Mouse (Mus musculus): Measurements from ENCODE around the gene Pim1.

The Pim1 gene

DNA sequence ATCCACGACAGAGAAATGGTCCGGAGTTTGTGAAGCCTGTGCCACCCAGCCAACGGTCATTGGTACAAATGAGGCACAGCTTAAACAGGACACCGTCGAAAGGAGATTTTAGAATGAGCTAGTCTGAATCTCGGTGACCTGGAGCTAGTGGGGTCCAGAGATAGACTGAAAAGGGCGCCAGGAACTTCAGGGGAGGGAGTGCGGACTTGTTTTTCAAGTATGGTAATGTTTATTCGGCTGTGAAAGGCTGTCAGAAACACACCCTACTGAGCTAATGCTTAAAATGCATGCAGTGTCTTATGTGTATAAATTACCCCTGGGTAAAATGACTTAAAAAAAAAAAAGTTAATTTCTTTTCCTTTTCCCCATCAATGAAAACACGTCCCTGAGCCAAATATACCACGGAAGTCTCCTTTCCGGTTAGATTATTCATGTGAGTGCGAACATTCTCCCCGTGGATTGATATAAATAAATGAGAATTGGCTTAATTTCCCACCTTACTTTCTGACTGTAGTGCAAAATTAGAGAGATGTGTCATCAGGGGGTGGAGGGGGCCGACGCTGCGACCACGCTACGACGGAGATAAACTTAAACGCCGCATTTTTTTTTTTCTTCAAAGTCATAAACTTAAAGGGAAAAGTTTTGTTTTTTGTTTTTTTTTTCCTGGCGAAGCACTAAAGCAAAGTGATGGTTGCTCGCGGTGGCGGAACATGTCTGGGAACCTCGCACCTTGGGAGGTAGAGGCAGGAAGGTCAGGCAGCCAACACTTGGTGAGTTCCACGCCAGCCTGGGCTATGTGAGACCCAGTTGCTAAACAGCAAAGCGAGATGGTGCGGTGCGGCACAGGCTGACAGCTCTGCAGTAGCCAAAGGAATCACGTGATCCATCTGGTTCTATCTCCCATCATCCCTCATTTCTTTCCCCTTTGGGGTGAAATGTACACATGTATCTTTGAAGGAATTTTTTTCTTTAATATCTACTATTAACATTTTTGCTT is 12.4 kb downstream of the Pim1 start:
- in situ Hi-C loops (cut with MboI; ENCODE audit: low pct_unique_long_range_greater_than_20kb in 1 of 2, low sequenced_read_pairs in 2 of 2, unreplicated experiment in 1 of 2): loop anchor here (25.0 kb wide), 1 partner anchor 241 kb away; the partner anchor contains the start of genes BC004004 (in 2 of the 2) and Ppil1 (in 2 of the 2)

DNA sequence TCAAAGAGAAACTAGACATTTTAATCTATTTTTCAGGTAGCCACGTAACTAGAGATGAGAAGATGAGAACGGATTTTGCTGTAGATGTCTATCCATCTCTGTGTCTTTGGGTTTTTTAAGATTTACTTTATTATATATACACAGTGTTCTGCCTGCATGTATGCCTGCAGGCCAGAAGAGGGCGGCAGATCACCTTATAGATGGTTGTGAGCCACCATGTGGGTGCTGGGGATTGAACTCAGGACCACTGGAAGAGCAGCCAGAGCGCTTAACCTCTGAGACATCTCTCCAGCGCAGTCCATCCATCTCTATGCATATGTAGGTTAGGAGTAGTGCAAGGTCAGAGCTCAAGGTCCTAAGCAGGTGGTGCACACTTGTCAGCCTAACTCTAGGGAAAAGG is 13.1 kb downstream of the Pim1 start:
- in situ Hi-C loops (cut with MboI; ENCODE audit: low pct_unique_long_range_greater_than_20kb in 1 of 2, low sequenced_read_pairs in 2 of 2, unreplicated experiment in 1 of 2): loop anchor here (25.0 kb wide), 1 partner anchor 241 kb away; the partner anchor contains the start of genes BC004004 (in 2 of the 2) and Ppil1 (in 2 of the 2)

DNA sequence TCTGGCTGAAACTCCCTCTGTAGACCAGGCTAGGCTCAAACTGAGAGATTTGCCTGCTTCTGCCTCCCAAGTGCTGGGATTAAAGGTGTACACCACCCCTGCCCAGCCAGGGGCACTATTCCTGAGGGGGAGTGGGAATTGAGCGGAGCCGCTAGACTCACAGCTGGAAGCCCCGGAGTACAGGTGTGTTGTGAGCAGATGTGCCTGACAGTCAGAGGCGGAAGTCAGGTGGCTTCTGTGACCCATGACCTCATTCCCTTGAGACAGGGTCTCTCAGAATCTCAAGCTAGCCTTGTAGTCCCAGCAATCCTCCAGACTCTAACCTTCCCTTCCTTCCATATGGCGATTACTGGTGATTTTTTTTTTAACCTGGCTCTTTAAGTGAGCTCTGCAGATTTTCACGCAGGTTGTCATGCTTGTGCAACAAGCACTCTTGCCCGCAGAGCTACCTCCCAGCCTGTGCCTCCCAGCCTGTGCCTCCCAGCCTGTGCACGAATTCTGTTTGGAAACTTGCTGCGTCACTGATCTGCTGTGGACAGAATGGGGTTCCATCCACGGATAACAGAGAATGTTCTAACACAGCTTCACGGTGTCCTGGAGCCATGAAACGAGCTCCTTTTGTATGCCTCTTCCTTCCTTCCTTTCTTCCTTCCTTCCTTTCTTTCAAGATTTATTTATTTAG is 18.5 kb downstream of the Pim1 start:
- in situ Hi-C loops (cut with MboI; ENCODE audit: low pct_unique_long_range_greater_than_20kb in 1 of 2, low sequenced_read_pairs in 2 of 2, unreplicated experiment in 1 of 2): loop anchor here (25.0 kb wide), 1 partner anchor 247 kb away; the partner anchor contains the start of genes BC004004 (in 2 of the 2) and Ppil1 (in 2 of the 2)

DNA sequence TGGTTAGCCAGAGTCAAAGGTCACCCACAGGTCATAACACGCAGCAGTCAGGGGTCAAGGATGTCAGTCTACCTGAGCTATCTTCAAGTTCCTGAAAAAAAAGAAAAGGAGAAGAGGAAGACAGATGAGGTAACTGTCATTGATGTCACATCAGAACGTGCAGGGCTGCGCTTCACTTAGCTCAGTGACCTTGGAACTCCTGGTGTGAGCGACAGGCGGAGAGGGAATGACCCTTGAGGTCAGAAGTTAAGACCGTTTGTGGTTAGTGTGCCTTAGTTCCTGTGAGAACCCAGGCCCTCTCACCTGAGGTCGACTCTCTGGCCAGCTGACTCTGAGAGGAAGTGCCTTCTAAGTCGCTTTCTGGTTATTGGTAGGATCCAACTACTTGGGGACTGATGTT is 20.1 kb downstream of the Pim1 start:
- in situ Hi-C loops (cut with MboI; ENCODE audit: low pct_unique_long_range_greater_than_20kb in 1 of 2, low sequenced_read_pairs in 2 of 2, unreplicated experiment in 1 of 2): loop anchor here (5.0 to 25.0 kb wide), 4 partner anchors 118 to 336 kb away; partner anchors contain the start of genes BC004004 (in 2 of the 2) and Ppil1 (in 2 of the 2)

DNA sequence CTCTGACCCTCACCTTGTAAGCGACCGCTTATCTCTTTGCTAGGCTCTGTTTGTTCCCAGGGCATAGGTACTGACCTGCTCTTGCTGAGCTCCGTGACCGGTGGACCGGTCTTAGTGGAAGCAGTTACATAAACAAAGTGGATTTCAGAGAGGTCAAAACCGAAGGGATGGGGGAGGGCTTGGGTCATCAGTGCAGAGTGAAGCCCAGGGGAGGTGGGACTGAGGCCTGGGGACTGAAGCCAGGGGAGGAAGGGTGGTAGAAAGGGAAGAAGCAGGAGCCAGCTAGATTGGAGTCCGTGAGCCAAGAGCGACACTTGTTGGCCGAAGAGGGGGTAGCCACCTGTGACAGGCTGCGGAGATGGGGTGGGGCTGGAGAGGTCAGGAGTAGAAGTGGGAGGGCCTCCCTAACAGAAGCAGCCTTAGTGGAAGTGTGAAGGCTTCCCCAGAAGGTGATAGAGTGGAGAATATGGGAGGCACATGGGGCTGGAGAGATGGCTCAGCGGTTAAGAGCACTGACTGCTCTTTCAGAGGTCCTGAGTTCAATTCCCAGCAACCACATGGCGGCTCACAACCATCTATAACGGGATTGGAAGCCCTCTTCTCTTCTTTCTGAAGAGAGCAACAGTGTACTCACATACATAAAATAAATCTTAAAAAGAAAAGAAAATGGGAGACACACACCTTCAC is 22.6 kb downstream of the Pim1 start:
- in situ Hi-C loops (cut with MboI; ENCODE audit: low pct_unique_long_range_greater_than_20kb in 1 of 2, low sequenced_read_pairs in 2 of 2, unreplicated experiment in 1 of 2): loop anchor here (5.0 to 25.0 kb wide), 4 partner anchors 121 to 338 kb away; partner anchors contain the start of genes BC004004 (in 2 of the 2) and Ppil1 (in 2 of the 2)

DNA sequence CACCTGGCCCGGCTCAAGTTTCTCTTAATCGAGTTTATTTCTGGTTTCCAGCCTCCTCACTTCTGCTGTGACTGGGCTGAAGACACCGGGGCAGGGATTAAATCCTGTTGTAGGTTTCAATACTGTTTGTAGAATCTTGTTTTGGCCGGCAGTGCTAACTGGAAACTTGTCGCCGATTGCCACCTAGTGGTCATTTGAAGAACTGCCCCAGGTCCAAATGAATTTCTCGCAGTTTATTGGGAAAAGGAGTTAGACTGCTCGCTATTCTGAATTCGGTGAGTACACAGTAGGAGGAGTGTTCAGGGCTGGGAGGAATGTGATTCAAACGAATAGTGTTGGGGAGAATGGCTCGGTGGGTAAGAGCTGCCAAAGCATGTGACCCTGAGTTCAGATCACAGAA is 23.9 kb downstream of the Pim1 start:
- in situ Hi-C loops (cut with MboI; ENCODE audit: low pct_unique_long_range_greater_than_20kb in 1 of 2, low sequenced_read_pairs in 2 of 2, unreplicated experiment in 1 of 2): loop anchor here (5.0 to 25.0 kb wide), 4 partner anchors 122 to 340 kb away; partner anchors contain the start of genes BC004004 (in 2 of the 2) and Ppil1 (in 2 of the 2)

DNA sequence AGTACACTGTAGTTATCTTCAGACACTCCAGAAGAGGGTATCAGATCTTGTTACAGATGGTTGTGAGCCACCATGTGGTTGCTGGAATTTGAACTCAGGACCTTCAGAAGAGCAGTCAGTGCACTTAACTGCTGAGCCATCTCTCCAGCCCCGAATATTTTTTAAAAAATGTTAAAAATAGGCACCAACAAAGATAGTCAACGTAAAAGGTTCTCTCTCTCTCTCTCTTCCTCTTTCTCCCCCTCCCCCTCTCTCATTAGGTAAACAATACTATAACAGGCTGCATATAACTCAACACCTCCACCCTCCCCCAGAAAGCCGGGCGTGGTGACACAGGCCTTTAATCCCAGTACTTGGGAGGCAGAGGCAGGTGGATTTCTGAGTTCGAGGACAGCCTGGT is 28.1 kb downstream of the Pim1 start:
- in situ Hi-C loops (cut with MboI; ENCODE audit: low pct_unique_long_range_greater_than_20kb in 1 of 2, low sequenced_read_pairs in 2 of 2, unreplicated experiment in 1 of 2): loop anchor here (10.0 to 25.0 kb wide), 2 partner anchors 256 to 344 kb away; partner anchors contain the start of genes BC004004 (in 2 of the 2) and Ppil1 (in 2 of the 2)

DNA sequence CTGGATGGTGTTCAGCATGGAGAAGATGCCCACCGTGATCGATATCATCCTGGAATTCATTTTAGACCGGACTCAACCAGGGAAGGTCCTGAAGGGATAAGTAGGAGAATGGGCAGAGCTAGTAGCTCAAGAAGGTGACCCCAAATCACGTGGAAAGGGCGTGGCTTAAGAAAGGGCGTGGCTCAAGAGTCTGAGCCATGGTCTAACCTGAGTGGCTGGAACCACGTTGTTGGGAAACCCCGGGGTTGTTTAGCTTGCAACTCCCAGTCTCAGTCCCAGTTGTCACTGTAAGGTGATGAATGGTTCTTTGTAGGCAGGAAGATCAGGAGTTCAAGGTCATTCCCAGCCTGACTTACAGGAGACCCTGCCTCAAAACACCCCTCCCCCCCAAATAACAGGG is 29.2 kb downstream of the Pim1 start:
- in situ Hi-C loops (cut with MboI; ENCODE audit: low pct_unique_long_range_greater_than_20kb in 1 of 2, low sequenced_read_pairs in 2 of 2, unreplicated experiment in 1 of 2): loop anchor here (10.0 to 25.0 kb wide), 2 partner anchors 257 to 345 kb away; partner anchors contain the start of genes BC004004 (in 2 of the 2) and Ppil1 (in 2 of the 2)

DNA sequence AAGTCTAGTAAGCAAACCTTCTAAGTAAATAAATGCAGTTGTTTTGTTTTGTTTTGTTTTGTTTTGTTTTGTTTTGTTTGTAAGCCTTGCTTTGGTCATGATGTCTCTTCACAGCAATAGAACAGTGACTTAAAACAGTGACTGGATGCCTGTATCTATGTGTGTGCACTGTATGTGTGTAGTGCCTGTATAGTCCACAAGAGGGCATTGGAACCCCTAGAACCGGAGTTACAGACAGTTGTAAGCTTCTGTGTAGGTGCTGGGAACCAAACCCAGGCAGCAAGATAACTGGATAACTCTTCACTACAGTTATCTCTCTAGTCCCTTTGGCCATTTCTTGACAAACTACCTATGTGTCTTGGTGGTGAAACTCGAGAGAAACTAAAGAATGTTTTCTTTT is 35.1 kb downstream of the Pim1 start:
- in situ Hi-C loops (cut with MboI; ENCODE audit: low pct_unique_long_range_greater_than_20kb in 1 of 2, low sequenced_read_pairs in 2 of 2, unreplicated experiment in 1 of 2): no loop called here

DNA sequence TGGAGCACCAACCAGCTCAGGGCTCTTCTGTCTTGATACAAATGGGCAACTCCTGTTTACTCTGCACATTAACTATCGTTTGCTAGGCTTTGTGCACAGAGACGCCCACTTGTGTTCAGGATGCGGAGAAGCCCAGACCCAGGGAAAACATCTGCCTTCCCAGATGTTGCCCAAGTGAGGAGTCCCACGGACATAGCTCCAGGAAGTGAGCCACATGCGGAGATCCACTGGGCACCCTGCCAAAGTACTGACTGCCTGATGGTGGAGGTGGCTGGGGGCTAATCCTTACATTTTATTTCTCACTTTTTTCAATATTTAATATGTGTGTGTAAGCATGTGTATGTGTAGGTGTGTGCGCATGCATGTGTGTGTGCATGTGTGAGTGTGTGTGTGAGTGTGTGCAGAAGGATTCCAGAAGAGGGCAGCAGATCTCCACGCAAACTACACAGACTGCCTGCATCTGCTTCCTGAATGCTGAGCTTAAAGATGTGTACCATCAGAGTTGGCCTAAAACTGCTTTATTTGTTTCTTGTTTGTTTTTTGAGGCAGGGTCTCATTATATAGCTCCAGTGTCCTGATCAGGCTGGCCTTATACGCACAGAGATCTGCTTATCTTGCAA is 38.1 kb downstream of the Pim1 start:
- in situ Hi-C loops (cut with MboI; ENCODE audit: low pct_unique_long_range_greater_than_20kb in 1 of 2, low sequenced_read_pairs in 2 of 2, unreplicated experiment in 1 of 2): no loop called here

DNA sequence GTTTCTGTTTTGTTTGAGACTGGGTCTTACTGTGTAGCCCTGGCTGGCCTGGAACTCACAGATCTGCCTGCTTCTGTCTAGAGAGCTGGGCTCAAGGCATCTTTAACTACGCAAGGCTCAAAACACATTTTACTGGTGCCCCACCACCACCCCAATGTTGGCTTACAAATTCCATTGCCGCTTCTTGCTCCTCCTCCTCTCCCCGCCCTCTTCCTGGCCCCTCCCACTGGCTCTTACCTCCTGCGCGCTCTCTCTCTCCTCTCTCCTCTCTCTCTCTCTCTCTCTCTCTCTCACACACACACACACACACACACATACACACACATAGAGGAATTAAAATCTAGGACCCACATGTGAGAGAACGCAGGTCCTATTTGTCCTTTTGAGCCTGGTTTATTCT is 40.0 kb downstream of the Pim1 start:
- in situ Hi-C loops (cut with MboI; ENCODE audit: low pct_unique_long_range_greater_than_20kb in 1 of 2, low sequenced_read_pairs in 2 of 2, unreplicated experiment in 1 of 2): loop anchor here in 1 of 2 experiments (10.0 kb wide), 2 partner anchors 224 to 354 kb away; no protein-coding TSS in a partner anchor

DNA sequence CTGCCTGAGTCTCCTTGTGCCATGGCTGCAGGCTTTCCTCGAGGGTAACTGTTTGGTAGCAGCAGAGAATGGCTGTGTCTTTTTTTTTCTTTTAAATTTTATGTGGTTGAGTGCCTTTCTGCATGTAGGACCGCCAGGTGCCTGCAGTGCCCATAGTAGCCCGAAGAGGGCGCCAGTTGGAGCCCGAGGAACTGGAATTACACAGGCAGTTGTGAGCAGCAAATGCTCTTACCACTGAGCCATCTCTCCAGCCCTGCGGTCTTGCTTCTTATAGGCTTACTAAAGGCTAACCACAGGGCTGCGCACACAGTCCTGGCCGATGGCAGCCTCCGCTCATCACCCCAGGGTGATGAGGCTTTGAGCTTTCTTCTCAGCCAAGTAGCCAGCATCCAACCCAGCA is 40.7 kb downstream of the Pim1 start:
- in situ Hi-C loops (cut with MboI; ENCODE audit: low pct_unique_long_range_greater_than_20kb in 1 of 2, low sequenced_read_pairs in 2 of 2, unreplicated experiment in 1 of 2): loop anchor here in 1 of 2 experiments (10.0 kb wide), 2 partner anchors 224 to 354 kb away; no protein-coding TSS in a partner anchor

DNA sequence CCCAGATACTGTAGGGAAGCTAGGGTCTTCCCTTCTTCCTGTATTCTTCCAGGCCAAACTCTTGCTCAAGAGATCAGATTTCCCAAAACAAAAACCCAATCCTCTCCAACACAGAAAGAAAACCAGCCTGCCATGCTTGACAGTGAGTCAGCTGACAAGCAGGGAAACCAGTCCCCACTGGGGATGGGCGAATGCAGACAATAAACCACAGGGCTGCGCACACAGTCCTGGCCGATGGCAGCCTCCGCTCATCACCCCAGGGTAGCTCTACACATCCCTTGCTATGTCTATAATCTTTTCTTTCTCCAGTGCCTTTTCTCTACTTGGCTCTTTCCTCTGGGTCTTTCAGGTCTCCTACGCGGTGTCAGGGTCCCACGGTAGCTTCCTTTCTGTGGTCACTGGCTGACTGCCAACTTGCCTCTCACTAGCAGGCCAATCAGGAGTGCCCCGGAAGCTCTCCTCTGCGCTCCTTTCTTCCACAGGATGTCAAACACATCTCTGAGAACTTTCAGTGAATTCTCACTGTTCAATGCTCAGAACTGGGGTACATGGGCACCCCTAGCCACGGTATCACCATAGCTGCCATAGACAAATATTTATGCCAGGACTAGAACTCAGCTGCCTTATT is 41.3 kb downstream of the Pim1 start:
- in situ Hi-C loops (cut with MboI; ENCODE audit: low pct_unique_long_range_greater_than_20kb in 1 of 2, low sequenced_read_pairs in 2 of 2, unreplicated experiment in 1 of 2): loop anchor here in 1 of 2 experiments (10.0 kb wide), 2 partner anchors 223 to 353 kb away; no protein-coding TSS in a partner anchor

DNA sequence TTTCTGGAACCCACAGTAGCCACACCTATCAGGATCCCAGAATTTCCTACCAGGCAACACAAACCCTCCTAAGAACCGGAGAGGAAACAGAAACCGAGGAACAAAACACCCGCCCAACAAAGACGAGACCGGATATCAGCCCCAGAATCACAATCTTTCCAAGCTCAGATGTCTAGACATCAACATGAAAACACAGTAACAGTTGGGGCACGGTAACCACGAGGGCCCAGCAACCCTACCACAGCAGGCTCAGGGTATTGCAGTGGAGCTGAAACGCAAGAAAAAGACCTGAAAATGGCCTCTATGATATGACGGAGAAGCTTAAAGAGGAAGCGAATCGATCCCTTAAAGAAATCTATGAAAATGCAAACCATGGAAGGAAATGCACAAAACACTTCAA is 43.3 kb downstream of the Pim1 start:
- in situ Hi-C loops (cut with MboI; ENCODE audit: low pct_unique_long_range_greater_than_20kb in 1 of 2, low sequenced_read_pairs in 2 of 2, unreplicated experiment in 1 of 2): loop anchor here in 1 of 2 experiments (10.0 kb wide), 2 partner anchors 221 to 351 kb away; no protein-coding TSS in a partner anchor

DNA sequence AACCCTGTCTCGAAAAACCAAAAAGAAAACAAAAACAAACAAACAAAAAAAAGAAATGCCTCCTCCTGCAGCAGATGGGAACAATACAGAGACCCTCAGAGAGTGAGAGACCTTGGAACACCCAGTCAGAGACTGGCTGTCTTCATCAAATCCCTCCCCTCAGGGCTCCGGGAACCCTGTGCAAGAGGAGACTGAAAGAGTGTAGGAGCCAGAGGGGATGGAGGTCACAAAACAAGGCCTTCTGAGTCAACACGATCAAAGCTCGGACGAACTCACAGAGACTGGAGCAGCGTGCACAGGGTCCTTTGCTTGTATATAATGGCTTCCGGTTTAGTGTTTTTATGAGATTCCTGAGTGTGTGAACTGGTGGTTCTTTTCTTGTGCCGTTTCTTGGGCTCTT is 49.9 kb downstream of the Pim1 start:
- in situ Hi-C loops (cut with MboI; ENCODE audit: low pct_unique_long_range_greater_than_20kb in 1 of 2, low sequenced_read_pairs in 2 of 2, unreplicated experiment in 1 of 2): no loop called here

DNA sequence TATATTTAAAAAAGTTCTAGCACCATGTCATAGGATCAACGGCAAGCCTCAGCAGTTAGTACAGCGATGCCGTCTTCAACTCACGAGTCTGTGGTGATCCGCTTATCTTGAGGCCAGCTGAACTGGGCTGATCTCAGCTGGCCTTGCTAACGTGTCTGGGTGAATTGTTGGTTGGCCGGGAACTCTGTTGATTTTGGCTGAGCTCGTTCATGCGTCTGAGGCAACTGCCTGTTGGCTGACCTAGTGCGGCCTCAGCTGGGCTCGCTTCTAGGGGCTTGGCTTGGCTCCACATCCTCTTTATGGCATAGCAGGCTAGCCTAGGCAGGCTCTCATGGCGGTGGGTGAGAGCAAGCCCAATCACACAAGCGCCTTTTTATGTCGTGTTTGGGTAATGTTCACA is 50.9 kb downstream of the Pim1 start:
- in situ Hi-C loops (cut with MboI; ENCODE audit: low pct_unique_long_range_greater_than_20kb in 1 of 2, low sequenced_read_pairs in 2 of 2, unreplicated experiment in 1 of 2): no loop called here

All from mouse embryonic stem cell (cell line).